Mouse (Mus musculus): ENCODE measurements around the gene Twf2.

DNA sequence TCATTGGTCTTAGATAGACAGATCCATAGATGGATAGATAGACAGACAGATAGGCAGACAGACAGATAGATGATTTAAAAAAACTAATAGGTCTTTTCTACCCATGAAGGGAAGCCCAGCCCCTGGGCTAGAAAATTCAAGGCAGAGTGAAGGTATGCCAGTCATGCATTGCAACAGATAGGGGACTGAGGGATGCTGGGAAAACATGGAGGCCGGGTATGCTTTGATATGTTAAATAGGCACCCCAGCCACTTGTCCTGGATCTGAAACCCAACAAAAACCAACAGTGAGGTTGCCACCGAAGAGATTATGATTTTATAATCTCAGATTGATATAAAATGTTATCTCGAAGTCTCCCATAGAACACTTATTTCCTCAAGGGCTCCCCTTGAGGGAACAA, 35.7 kb upstream of the Twf2 start:
- TF ChIP-seq MYC (IDR thresholded peaks at IDR 0.05; ENCODE audit: low read depth, low read length) (no peak), POLR2A (IDR thresholded peaks at IDR 0.05; ENCODE audit: low read depth, low read length) (no peak), EP300 (IDR thresholded peaks at IDR 0.05; ENCODE audit: low read length) (no peak), MAFK (IDR thresholded peaks at IDR 0.05; ENCODE audit: insufficient replicate concordance, low read length) (no peak), ZNF384 (IDR thresholded peaks at IDR 0.05; ENCODE audit: low read depth, low read length) (no peak), CTCF (conservative IDR thresholded peaks at IDR 0.05 in 1 of 2, IDR thresholded peaks at IDR 0.05 in 1 of 2; ENCODE audit: low read depth in 2 of 2, low read length in 2 of 2) (no peak), SIN3A (IDR thresholded peaks at IDR 0.05; ENCODE audit: low read length) (no peak)

Measured in CH12.LX (cell line).